Mouse (Mus musculus): ENCODE data around the gene Oca2.

Gene Oca2

DNA sequence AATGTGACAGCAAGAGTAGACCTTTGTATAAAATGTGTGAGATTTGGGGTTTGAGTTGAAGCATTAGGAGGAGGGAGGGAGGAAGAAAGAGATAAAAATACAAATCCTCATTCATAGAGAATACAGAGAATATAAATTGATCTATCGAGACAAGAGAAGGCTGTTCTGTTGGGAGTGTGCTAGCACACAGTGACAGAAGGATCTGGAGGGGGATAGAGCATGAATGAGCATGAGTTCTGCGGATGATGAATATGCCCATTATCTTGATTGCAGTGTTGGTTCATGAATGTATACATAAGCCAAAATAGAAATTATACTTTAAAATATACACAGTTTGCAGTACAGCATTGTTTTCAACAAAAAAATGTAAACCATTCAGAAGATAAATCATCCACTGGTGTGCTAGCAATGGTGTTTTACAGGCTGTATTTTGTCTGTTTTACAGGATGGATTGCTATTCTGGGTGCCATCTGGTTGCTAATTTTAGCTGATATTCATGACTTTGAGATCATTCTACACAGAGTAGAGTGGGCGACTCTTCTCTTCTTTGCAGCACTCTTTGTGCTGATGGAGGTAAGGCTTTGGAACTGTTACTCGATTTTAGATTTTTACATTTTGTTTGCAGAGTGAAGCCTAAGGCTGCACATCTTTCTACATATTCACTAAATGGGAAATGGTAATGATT, 117.2 kb downstream of the Oca2 start:
- in situ Hi-C loops (cut with MboI; ENCODE audit: unreplicated experiment in 2 of 2), result no loop called here

DNA sequence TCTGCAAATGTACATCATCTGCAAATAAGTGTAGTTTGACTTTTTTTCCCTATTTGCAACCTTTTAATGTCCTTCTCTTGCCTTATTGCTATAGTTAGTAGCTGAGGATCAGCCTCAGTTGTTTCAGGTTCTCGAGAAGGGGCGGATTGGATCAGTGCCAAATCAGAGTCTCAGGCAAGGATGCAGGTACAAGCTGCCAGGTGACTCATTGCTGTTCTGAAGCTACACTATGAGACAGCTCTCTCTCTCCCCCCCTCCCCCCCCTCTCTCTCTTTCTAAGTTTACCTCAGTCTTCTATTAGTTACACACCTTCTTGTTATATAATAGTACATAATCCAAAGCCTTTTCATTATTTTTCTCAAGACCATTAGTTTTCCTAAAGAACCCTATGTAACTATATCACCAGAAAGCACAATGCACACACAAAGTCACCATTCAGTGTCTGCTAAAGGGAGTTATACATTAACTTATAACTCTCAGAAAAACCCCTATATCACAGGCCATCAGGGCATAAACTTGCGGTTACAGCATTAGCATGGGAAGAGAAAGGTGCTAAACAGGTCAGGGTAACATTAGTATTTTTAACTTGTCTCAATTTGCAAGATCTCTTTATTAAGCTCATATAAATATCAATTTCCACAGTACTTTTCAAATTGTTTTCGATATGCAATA, 142.3 kb downstream of the Oca2 start:
- in situ Hi-C loops (cut with MboI; ENCODE audit: unreplicated experiment in 2 of 2), result no loop called here

DNA sequence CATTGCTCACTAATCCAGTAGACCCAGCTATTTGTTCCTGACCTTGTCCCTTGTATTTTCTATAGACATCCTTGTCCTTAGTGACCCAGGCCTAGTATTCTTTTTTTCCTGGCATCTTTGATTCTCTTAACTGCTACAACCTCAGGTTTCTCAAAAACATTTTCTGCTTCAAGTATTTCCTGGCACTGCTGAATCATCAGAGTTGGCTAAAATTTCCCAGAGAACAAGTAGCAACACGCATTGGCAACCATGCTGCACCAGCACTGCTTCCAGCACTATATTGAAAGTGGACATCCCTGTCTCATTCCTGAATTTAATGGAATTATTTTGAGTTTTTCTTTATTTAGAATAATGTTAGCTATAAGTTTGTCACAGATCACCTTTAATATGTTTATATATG, 143.1 kb downstream of the Oca2 start:
- in situ Hi-C loops (cut with MboI; ENCODE audit: unreplicated experiment in 2 of 2), result no loop called here

GRCm38 (mm10) chr7:56388295-56388694, 148.7 kb downstream of the Oca2 start:
- in situ Hi-C loops (cut with MboI; ENCODE audit: unreplicated experiment in 2 of 2), result no loop called here

GRCm38 (mm10) chr7:56418182-56418836, 178.7 kb downstream of the Oca2 start:
- in situ Hi-C loops (cut with MboI; ENCODE audit: unreplicated experiment in 2 of 2), result no loop called here

- in situ Hi-C loops (cut with MboI; ENCODE audit: unreplicated experiment in 2 of 2), result no loop called here
Observed at GRCm38 (mm10) chr7:56419253-56419844, 179.8 kb downstream of the Oca2 start.

- in situ Hi-C loops (cut with MboI; ENCODE audit: unreplicated experiment in 2 of 2), result no loop called here
Observed at GRCm38 (mm10) chr7:56421946-56422345, 182.4 kb downstream of the Oca2 start.

GRCm38 (mm10) chr7:56423548-56423947, 184.0 kb downstream of the Oca2 start:
- in situ Hi-C loops (cut with MboI; ENCODE audit: unreplicated experiment in 2 of 2), result no loop called here

GRCm38 (mm10) chr7:56460814-56461520, 221.4 kb downstream of the Oca2 start:
- in situ Hi-C loops (cut with MboI; ENCODE audit: unreplicated experiment in 2 of 2), result no loop called here

- in situ Hi-C loops (cut with MboI; ENCODE audit: unreplicated experiment in 2 of 2), result no loop called here
Observed at GRCm38 (mm10) chr7:56498242-56498641, 258.7 kb downstream of the Oca2 start.

GRCm38 (mm10) chr7:56499319-56499718, 259.8 kb downstream of the Oca2 start:
- in situ Hi-C loops (cut with MboI; ENCODE audit: unreplicated experiment in 2 of 2), result no loop called here

DNA sequence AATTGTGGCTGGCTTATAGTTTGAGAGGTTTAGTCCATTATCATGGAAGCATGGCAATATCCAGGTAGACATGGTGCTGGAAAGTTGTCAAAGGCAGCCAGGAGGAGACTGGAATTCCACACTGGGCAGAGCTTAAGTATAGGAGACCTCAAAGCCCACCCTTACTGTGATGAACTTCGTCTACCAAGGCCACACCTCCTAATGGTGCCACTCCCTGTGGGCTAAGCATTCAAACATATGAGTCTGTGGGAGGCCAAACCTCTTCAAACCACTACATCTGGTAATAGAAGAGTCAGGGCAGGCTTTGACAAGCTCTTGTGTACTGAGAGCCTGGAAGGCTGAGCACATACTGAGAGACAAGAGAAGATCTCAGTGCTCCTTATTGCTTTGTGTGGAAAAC, 260.2 kb downstream of the Oca2 start:
- in situ Hi-C loops (cut with MboI; ENCODE audit: unreplicated experiment in 2 of 2), result no loop called here

- in situ Hi-C loops (cut with MboI; ENCODE audit: unreplicated experiment in 2 of 2), result no loop called here
Observed at GRCm38 (mm10) chr7:56500438-56500837, 260.9 kb downstream of the Oca2 start.

GRCm38 (mm10) chr7:56518581-56518980, 279.0 kb downstream of the Oca2 start:
- in situ Hi-C loops (cut with MboI; ENCODE audit: unreplicated experiment in 2 of 2), result no loop called here

DNA sequence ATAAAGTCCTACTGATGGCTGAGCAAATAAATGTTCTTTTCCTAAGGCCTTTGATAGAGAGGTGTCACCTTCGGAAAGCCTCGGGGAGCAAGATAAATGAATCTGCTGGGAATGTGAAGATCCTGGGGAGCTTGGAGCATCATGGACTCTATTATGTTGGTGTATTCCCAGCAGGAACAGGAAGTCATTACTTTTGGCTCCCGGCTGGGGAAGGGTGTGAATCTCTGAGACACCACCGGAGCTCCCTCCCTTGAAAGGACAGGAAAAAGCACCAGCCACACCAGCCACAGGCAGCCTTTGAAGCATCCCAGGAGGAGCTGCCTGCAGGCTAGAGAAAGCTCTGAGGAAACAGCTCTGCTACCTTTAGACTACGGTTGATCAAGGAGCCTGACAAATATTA, 280.2 kb downstream of the Oca2 start:
- in situ Hi-C loops (cut with MboI; ENCODE audit: unreplicated experiment in 2 of 2), result no loop called here

DNA sequence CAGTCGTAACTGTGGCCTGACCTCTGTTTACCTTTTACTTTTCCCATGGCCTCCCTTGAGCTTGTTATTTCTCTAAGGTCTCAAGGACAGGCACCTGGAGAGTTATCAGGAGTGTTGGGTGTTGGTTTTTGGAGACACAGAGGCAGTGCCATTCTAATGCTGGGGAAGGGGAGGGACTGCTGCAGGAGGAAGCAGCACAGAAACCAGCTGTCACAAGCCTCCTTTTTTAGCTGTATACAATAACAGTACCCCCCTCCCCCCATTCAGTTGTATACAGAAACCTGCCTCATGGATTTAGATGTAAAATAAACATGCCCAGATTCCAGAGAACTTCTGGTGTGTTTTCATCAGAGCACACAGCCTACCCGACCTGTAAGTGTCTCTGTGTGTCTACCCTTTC, 295.3 kb downstream of the Oca2 start:
- in situ Hi-C loops (cut with MboI; ENCODE audit: unreplicated experiment in 2 of 2), result no loop called here

- in situ Hi-C loops (cut with MboI; ENCODE audit: unreplicated experiment in 2 of 2), result no loop called here
Observed at GRCm38 (mm10) chr7:56549226-56549625, 309.7 kb downstream of the Oca2 start.

DNA sequence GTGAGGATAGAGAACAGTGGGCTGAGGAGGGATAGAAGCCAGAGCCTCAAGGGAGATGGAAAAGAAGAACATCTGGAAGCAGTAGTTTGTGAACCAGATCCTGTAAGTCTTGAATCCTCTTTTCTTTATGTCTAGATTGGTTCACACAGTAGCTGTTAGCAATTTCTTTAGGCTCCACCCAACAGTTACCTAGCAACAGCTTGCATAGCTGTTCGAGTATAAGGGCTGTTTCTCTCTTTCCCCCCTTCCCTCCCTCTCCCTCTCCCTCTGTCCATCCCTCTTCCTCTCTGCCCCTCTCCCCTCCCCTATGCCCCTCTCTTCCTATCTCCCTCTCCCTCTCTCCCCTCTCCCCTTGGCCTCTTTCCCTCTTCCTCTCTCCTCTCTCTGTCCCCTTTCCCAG, 312.2 kb downstream of the Oca2 start:
- in situ Hi-C loops (cut with MboI; ENCODE audit: unreplicated experiment in 2 of 2), result no loop called here

All from v-Abl transformed pro-B cells (cell line).